Mouse (Mus musculus): ENCODE data around the gene Foxl1.
A peak's percentile ranks its signal among the peaks of the same experiment; 100 is the strongest.

The Foxl1 gene

DNA sequence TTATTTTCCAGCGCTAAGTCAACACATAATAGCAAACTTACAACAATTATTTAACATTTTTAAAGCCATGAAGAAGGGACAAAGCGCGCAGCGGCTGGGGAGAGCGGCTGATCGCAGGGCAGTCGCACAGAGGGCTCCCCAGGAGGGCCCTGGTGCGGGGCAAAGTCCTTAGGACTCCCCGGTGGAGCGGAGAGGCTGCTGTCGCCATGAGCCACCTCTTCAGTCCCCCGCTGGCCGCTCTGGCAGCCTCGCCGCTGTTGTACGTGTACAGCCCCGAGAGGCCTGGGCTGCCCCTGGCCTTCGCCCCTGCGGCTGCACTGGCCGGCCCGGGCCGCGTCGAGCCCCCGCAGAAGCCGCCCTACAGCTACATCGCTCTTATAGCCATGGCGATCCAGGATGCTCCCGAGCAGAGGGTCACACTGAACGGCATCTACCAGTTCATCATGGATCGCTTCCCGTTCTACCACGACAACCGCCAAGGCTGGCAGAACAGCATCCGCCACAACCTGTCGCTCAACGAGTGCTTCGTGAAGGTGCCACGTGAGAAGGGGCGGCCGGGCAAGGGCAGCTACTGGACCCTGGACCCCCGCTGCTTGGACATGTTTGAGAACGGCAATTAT lies at the start of gene Foxl1:
Gene Foxl1, plus strand, starts transcription at position 185 of the 620 bp plus-strand sequence.
- no peak for DNase-seq

- no peak for DNase-seq
Observed at GRCm38 (mm10) chr8:121078721-121079120, 49.0 kb upstream of the Foxl1 start.

DNA sequence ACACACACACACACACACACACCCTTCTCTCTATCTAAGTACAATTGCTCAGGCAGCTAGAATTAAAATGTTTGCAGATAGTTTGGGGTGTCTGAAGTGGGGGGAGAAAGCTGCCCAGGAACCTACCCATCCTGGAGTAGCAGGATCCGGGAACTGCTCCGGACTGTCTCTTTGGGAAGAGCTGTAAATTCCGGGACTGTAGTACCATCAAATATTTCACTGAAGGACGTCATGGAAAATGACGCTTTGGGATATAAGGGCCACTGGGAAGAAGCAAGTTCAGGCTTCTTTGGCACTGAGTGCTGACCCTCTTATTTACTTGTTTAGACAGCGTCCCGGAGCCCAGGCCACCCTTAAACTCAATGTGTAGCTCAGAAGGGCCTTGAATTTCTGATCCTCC lies 48.5 kb upstream of the Foxl1 start:
- DNase-seq = no peak

DNA sequence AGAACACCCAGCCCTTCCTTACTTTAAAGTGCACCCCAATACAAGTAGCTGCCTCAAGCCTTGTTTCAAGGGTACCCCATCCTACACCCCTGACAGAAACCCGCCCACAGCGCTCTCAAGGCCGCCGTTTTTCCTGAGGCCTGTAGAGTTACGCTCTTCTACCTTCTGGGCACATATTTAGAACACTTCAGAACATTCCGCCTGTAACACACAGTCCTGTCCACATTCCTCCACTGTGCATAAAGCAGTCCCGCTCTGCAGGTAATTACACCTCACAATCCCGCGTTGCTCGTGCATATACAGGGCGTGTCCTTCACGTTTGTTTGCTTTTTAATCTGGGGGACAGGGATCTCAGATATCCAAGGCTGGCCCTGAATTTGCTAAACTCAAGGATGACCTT lies 47.8 kb upstream of the Foxl1 start:
- DNase-seq = no peak

DNA sequence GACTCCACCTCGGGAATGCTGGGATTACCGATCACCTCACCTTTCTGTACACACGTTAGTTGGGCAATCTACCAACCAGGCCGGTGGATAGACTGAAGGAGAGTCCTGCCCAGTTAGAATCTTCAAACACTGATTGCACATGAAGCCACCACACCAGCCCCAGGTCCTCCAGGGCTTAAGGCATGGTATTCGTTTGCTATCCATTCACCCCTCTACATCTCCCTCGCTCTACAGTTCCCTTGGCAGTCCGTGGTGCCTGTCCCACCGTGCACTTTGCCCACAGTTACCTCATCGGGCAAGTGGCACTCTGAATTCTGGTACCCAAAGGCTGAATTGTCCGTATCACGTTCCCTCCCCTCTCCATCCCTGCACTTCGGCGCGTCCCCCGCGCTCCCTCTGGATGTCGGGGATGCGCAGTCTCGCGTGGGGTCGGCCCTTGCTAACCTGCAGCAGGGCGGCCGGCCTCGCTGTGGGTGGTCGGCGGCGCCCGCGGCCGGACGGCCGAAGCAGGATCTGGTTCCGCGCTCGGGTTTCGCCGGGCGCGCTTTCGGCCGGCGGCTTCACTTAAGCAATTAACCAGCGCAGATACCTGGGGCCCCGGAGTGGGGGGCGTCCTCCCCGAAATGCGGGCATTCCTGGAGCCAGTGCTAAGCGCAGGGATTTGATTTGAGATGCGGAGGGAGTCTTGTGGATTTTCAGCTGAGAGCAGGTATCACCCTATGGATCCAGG lies 47.2 kb upstream of the Foxl1 start:
- no peak for DNase-seq

DNA sequence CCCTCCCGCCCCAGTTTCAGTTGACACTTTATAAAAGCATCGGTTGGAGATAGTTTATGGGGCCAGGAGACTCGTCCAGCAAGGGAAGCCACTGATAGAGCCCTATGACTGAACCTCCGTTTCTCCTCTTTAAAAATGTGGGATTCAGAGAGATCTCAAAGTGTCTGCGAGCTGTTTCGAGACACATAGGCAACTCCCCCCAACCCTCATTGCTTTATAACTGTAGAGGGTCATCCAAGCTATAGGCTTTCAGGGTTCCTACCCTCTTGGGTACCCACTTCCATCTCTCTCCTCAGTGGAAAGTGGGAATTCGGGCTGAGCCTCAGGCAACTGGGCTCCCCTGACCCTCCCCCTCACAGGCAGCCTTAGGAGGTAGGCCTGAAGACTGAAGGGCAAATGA lies 46.3 kb upstream of the Foxl1 start:
- DNase-seq = no peak

- DNase-seq = no peak
Observed at GRCm38 (mm10) chr8:121082218-121083092, 45.3 kb upstream of the Foxl1 start.

DNA sequence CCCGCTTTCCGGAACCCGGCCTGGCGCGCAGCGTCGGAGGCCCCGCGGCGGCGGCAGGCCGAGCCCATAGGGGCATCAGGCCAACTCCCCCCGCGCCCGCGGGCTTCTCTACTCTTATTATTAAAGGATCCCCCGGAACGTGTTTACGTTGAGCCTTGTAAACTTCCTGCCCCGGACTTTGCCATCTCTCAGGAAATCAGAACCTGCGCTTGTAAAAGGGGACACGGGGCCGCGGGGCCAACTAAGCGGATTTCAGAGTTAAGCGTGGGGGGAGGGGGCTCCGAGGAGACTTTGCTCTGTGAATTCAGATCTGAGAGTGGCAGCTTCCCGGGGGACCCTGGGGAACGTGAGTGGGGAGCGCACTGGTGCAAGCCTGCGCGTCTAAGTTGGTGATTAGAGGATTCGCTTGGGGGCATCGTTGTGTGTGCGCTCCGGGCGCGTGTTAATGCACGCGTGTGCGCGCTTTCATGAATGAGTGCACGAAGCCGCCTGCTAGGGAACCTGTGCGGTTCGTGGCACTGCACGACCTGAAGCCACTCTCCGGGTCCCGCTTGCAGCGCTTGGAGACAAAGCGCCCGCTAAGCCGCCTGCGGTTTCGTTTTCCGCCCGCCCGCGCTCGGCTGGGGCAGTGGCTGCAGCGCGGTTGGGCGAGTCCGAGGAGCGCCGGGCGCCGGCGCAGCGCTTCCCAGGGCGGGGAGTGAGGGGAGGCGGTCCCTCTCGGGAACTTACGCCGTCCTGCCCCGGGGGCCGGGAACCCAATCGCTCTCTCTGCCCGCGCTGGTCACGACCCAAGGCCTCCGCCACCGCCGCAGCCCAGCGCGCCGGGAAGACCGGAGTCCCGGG lies 44.4 kb upstream of the Foxl1 start:
- DNase-seq = no peak

- DNase-seq = no peak
Observed at GRCm38 (mm10) chr8:121083936-121084209, 43.9 kb upstream of the Foxl1 start.

GRCm38 (mm10) chr8:121084210-121084951 lies 43.4 kb upstream of the Foxl1 start, which contains the start of gene Foxf1:
Gene Foxf1 (plus strand): TSS chr8:121084386.
- DNase-seq = no peak

DNA sequence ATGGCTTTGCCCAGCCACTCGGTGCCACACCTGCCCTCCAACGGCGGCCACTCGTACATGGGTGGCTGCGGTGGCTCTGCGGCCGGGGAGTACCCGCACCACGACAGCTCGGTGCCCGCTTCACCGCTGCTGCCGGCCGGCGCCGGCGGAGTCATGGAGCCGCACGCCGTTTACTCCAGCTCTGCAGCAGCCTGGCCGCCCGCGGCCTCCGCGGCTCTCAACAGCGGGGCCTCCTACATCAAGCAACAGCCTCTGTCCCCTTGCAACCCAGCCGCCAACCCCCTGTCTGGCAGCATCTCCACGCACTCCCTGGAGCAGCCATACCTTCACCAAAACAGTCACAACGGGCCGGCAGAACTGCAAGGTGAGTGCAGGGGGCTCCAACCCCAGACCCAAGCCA lies 42.7 kb upstream of the Foxl1 start:
- no peak for DNase-seq

DNA sequence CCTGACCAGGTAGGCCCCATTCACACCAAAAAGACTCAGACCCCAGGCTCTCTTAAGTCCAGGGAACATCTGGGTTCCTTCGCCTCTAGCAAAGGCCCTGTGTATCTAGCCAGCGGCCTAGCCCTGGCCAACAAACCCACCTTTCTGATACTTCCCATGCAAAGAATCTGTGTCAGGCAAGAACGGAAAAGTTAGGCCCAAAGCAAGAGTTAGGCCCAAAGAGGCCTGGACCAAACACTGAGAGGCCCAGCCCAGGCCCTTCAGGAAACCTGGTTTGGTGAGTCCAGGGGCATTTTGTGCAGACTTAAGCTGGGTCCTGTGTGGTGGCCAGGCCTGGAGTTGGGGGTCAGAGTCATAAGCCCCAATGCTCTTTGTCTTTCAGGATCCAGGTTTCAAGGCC lies 42.2 kb upstream of the Foxl1 start:
- no peak for DNase-seq

- DNase-seq = no peak
Observed at GRCm38 (mm10) chr8:121086004-121086900, 41.5 kb upstream of the Foxl1 start.

DNA sequence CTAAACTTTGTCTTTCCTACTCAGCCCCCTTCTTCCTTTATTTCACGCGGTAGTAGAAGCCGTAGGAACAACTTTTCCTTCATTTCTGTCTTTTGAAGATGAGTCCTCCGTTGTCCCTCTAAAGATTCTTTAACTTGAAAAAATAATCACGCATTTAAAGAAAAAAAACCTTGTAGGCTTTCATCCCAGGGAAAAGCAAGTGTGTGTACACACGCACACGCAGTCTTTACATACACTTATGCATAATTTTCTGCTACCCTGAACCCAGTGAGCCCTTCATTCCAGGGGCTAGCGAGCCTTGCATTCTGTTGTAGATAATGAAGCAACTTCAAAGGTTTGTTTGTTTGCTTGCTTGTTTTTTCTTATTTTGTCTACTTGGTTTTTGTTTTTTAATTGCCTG lies 39.5 kb upstream of the Foxl1 start:
- no peak for DNase-seq

DNA sequence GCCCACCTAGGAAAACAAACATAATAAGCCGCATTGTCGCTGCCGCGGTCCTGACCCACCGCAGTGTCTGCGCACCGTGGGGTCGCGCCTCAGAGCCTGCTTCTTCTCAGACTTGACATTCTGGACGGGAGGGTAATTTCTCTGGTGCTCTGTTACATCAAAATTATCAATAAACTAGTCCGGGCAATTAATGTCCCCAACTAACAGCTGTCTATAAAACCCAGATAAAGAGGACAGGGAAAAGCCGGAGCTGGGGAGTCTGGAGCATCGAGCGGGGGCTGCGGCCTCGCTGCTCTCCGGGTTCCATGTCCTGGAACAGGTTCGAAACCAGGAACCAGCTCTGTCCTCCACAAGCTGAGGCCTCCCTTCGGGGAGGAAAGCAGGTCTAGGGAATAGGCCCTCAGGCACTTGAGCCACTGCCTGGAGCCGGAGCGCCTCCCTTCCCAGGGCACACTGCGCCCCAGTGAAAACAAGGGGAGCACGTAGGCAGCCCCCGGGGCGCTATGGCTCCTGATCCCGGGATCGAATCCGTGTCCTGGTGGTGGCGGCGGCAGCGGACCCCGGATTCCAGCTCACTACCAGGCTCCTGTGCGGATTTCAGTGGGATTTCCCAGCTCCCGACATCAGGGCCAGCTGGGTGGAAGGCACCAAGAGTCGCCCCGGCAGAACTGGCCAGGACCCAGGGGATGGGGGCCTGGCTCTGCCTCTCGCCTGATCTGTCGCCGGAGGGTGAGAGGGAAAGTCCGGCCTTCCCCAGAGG lies 38.7 kb upstream of the Foxl1 start:
- no peak for DNase-seq

DNA sequence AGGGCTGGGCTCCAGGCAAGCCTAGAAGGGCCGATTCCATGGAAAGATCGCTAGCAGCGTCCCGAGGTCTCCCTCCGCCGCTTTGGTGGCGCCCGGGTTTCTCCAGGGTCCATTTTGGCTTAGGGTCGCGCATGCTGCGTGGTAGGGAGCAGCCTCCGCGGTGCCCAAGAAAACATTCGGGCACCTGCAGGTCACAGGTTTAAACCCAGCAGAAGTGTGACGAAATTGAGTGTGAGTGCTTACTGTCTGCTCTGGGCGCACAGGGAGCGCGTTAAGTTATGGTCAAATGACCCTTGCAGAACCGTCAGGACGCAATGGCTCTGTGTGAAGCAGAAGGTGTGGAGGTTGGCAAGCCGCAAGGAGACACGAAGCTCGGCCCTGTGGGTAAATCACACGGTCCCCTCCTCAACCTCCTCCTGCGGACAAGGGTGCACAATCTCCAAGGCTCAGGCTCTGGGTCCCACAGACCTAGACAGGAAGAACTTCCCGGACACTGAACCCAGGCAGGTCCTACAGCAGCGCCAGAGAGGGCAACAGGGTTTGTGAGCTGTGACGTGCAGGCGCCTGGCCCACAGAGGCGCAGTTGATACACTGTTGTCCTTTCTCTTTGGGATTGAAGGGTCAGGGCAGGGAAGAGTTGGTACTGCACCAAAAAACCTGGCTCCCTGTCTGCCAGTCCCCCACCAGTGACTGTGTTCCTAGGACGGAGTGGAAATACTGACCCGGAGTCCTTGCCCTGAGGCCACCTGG lies 37.9 kb upstream of the Foxl1 start:
- DNase-seq = no peak

GRCm38 (mm10) chr8:121090716-121091115 lies 37.0 kb upstream of the Foxl1 start:
- DNase-seq = no peak

GRCm38 (mm10) chr8:121092141-121092540 lies 35.6 kb upstream of the Foxl1 start:
- no peak for DNase-seq

DNA sequence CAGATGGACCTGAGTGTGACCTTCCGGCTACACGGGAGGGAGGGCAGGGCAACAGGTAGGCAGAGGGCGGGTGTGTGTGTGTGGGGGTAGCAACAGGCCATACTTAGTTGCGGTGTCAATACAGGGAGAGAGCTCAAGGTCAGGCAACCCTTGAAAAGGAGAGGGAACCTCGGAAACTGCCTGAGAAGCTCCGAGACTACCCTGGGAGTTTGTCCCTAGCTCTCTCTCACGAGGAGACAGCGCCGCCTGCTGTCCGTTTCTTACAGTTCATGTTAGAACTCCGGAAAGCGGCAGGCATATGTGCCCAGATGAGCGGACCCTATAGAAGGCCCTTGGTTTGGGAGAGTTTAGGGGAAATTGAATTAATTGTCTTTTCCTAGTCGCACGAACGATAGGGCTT lies 35.1 kb upstream of the Foxl1 start:
- DNase-seq = peak; percentile 72 to 79

GRCm38 (mm10) chr8:121093496-121093895 lies 34.2 kb upstream of the Foxl1 start:
- DNase-seq = no peak
